Mouse (Mus musculus): Measurements from ENCODE around the gene Inava.

The Inava gene

GRCm38 (mm10) chr1:136233892-136234594, at the start of gene Inava:
Inava (minus strand) TSS chr1:136234264.
- peak; percentile 96 for DNase-seq (ENCODE audit: low spot score)

- no peak for DNase-seq (ENCODE audit: low spot score)
Measured at GRCm38 (mm10) chr1:136277366-136277765, 43.3 kb upstream of the Inava start.

- DNase-seq (ENCODE audit: low spot score): no peak
Measured at GRCm38 (mm10) chr1:136268224-136268623, 34.2 kb upstream of the Inava start.

- no peak for DNase-seq (ENCODE audit: low spot score)
Measured at GRCm38 (mm10) chr1:136266127-136266526, 32.1 kb upstream of the Inava start.

GRCm38 (mm10) chr1:136263355-136263754, 29.3 kb upstream of the Inava start:
- no peak for DNase-seq (ENCODE audit: low spot score)

GRCm38 (mm10) chr1:136260635-136261238, 26.7 kb upstream of the Inava start, which contains the start of gene Gpr25:
Gpr25 (minus strand) TSS chr1:136260873.
- no peak for DNase-seq (ENCODE audit: low spot score)

- DNase-seq (ENCODE audit: low spot score): peak; percentile 60
Measured at GRCm38 (mm10) chr1:136259893-136260634, 26.0 kb upstream of the Inava start.

GRCm38 (mm10) chr1:136259543-136259892, 25.5 kb upstream of the Inava start:
- no peak for DNase-seq (ENCODE audit: low spot score)

GRCm38 (mm10) chr1:136258495-136258894, 24.4 kb upstream of the Inava start:
- DNase-seq (ENCODE audit: low spot score): no peak

- no peak for DNase-seq (ENCODE audit: low spot score)
Measured at GRCm38 (mm10) chr1:136255657-136256056, 21.6 kb upstream of the Inava start.

- no peak for DNase-seq (ENCODE audit: low spot score)
Measured at GRCm38 (mm10) chr1:136255174-136255573, 21.1 kb upstream of the Inava start.

GRCm38 (mm10) chr1:136254503-136255065, 20.5 kb upstream of the Inava start:
- no peak for DNase-seq (ENCODE audit: low spot score)

- DNase-seq (ENCODE audit: low spot score): no peak
Measured at GRCm38 (mm10) chr1:136253472-136253871, 19.4 kb upstream of the Inava start.

GRCm38 (mm10) chr1:136249662-136250061, 15.6 kb upstream of the Inava start:
- no peak for DNase-seq (ENCODE audit: low spot score)

- DNase-seq (ENCODE audit: low spot score): no peak
Measured at GRCm38 (mm10) chr1:136247393-136247792, 13.3 kb upstream of the Inava start.

GRCm38 (mm10) chr1:136244469-136244868, 10.4 kb upstream of the Inava start:
- DNase-seq (ENCODE audit: low spot score): no peak

GRCm38 (mm10) chr1:136241801-136242200, 7.7 kb upstream of the Inava start:
- no peak for DNase-seq (ENCODE audit: low spot score)

GRCm38 (mm10) chr1:136238495-136238894, 4.4 kb upstream of the Inava start:
- DNase-seq (ENCODE audit: low spot score): no peak

- DNase-seq (ENCODE audit: low spot score): no peak
Measured at GRCm38 (mm10) chr1:136234595-136235092, 580 bp upstream of the Inava start.

- peak; percentile 59 for DNase-seq (ENCODE audit: low spot score)
Measured at GRCm38 (mm10) chr1:136232986-136233790, 876 bp downstream of the Inava start.

- DNase-seq (ENCODE audit: low spot score): peak; percentile 61
Measured at GRCm38 (mm10) chr1:136232285-136232926, 1.7 kb downstream of the Inava start.
